Mouse (Mus musculus) urinary bladder, postnatal 10 days (tissue): ENCODE data around the gene Stat2.

Source experiments
- DNase-seq: peaks from one replicate; pipeline ENCODE4 v3.0.0; 2022; ENCODE audit warnings: low spot score

Stat2 gene

DNA sequence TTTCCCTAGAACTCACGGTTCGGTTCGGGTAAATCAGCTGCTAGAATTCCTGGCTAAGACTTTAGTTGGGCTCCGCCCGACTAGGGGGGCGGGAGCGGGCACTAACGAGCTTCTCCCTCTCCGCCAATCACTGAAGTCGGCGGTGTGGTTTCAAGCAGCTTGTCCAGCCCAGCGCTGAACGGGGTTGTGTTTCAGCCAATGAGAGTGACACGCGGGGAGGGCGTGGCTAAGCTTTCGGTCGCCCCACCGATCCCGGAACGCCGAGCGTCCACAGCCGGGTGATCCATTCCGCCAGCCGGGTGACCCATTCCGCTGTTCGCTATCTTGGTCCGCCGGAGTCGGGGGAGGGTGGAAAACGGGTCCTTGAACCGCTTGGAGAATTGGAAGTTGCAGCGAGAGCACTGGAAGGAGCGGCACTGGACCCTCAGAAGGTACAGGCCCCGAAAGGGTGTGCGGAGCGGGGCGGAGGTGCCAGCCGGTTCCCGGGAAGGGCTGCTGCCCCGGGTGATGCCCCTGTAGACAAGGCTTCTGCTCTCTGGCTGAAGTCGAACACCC lies at the start of gene Stat2:
Gene Stat2, plus strand, starts transcription at position 273 of the 555 bp plus-strand sequence.
- DNase-seq = peak; percentile 84

DNA sequence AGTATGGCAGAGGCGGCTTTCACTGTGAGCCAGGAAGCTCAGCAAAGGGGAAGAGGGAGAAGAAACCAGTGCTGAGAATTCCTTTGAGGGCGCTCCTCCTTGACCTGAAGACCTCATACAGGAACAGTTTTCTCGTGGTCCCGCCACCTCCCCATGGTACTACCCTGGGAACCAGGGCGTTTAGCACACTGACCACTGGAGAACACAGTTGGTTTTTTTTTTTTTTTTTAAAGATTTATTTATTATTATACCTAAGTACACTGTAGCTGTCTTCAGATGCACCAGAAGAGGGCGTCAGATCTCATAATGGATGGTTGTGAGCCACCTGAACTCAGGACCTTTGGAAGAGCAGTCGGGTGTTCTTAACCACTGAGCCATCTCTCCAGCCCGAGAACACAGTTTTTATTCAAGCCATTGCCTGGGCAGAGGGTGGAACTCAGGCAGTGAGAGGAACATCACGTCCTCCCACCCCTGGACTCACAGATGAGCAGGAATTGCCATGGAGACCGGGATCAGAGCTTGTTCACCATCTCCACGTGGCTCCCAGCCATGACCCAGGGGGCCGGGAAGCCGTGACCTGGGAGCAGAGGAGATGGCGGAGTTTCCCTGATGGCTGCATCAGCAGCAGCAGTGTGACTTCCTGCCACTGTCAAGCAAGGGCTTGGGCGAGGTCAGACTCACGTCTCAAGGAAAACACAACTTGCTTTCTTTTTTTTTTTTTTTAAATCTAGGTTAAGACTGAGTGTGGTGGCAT lies 48.6 kb upstream of the Stat2 start:
- DNase-seq = no peak

DNA sequence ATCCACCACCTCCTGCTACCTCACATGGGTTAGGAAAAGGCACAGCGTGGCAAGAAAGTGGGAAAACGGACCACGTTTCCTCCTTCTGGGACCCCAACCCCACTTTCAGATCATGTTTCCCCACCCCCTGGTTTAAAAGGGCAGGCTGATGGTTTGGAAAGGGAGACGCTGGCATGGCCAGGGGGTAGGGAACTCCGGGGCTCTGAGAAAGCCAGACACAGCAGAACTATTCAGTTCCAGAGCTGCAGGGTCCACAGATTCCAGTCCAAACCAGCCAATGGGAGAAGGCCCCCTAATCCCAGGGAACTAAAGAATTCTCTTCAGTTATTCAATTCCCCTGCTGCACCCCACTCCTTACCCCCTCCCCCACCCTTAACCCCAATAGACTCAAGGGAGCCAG lies 45.3 kb upstream of the Stat2 start:
- DNase-seq = no peak

DNA sequence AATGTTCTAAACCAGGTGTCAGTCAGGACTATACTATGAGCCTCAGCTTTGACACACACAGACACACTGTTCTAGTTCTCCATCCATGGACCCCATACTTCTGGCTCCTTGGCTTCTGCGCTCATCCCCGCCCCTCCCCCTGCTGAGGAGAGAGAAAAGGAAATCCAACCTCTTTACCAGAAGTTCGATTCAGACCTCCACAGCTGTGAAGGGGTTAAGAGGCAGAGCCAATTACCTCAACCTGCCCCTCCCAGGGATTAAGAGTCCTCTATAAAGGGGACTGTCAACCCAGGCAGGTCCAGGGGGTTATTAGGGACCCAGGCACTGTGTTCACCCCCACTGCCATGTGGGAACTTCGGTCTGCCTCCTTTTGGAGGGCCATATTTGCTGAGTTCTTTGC lies 44.8 kb upstream of the Stat2 start, which contains the start of gene Mip:
Gene Mip, plus strand, starts transcription at position 301 of the 400 bp plus-strand sequence.
- DNase-seq = no peak

DNA sequence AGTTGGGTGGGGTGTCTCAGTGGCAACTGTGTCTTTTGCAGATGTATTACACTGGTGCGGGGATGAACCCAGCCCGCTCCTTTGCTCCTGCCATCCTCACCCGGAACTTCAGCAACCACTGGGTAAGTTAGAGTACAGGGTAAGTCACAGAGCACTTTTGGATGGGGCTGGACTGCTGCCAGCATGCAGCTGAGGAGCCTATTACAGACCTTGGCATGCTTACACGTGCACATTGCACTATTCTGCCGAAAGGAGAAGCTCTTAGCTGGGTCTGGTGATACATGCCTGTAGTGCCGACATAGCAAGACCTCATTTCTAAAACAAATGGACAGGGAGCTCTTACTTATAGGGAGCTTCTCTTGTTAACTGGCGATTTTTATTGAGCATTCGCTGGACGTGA lies 42.8 kb upstream of the Stat2 start:
- no peak for DNase-seq

DNA sequence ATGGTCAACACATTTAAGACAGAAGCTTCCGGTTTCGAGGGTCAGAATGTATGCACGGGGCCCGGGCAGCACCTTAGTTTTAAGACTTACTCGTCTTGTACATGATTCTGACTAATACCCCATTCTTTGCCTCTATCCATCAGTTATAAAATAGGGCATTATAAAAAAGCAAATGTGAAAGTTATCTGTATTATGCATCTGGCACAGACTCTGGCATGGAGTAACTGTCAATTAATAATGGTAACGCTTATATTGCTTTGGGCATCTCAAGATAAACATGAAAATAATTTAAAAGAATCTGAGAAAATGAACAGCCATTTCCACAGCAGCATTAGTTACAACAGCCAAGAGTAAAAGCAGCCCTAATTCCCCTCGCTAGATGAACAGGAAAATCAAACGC lies 42.4 kb upstream of the Stat2 start:
- DNase-seq = no peak

DNA sequence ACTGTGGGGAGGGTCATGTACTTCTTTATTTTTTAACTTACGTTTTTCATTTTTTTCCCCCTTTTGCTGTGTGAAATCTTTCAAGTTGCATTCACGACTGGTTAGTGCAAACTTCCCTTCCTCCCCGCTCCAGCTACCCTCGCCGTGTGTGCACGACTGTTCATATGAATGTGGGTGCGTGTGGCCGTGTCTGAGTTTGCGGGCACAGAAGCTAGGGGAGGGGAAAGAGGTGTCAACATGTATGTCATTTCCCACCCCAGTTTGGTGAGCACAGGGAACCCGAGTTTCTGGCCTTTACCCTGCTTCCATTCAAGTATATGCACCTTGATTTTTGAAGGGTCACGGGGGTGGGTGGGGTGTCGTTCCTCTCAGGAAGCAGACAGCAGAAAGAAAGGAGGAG lies 39.8 kb upstream of the Stat2 start:
- DNase-seq = no peak

DNA sequence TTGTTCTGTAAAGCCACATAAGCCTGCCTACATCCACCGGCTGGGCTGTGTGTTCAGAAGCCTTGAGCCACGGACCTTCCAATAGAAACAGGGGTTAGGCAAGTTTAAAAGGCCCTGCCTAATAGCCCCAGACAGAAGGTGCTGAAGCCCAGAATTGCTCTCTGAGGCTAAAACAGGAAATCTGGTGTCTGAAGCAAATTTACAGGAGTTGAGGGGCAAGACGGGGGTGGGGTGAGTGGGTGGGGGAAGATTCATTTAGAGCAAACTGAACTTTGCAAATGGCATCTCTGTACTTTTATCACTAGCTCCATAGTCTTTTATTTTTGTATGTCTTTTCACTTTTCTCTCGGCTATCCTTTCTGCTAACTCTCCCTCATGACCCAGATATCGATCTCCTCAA lies 39.2 kb upstream of the Stat2 start:
- DNase-seq = no peak

DNA sequence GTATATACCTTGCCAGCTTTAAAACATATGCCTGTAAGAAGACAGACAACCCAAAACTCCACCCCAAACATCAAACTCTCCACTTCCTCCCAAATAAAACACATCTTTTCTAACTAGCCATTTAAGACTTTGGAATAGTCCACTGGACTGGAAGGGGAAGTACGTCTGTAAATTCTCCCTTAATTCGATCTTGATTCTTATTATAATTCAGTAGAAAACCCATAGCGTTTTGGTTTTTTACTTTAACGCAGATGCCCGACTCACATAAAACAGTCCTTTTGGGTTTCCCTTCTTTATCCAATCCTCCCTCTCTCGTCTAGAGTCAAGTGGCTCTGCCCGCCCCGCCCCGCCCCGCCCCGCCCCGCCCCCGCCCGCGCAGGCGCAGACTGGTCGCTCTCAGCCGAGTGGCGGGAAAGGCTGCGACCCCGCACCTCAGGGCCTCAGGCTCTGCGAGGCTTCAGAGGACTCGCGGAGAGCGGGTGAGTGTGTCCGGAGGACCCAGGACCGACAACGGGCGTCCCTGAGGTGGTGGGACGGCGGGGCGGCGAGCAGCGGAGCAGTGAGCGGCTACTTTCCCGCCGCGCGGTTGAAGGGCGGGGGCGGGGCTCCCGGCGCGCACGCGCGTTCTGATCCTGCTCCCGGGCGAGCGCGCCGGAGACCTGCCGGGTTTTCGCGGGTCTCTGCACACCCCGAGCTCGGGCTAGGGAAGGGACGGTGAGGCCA lies 38.5 kb upstream of the Stat2 start, which contains the start of gene Timeless:
Gene Timeless, plus strand, starts transcription at position 369 of the 723 bp plus-strand sequence.
- DNase-seq = peak; percentile 39

DNA sequence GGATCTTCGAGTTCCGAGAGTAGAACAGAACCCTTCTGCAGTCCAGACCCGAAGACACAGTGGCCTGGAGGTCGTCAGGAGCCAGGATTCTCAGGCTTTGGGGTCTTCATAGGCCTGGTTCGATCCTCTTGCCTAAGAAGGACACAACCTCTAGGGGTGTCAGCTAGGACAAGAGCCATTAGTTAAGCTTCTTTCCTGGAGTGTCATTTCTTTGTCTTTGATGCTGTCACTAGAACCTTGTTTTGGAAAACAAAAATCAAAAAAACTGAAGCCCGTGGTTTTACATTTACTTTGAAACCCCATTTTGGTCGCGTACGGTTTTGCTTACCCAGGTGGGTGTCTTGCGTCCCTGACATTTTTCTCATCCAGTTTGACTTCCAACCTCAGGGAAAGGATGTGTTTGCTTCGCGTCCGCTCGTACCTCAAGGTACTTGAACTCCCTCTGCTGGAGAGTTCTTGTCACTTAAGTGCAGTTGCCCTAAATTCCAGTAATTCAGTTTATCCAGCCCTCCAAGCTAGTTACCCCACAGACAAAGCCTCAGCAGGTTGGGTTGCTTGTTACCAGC lies 37.9 kb upstream of the Stat2 start:
- no peak for DNase-seq

DNA sequence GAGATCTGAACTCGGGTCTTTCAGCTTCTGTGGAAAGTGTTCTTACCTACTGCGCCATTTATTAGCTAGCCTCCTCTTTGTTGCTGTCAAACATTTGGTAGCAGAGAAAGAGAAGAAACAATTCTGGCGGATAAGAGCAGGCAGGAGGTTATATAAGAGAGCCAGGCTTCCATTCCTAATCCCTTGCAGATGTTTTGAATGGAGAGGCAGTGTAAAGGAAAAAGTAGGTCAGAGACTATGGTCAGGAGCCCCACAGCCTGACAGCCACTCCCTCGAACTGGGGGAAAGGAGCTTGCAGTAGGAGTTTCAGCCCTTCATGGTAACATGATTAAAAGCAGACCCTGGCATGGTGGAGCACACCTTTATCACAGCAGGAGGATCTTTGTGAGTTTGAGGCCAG lies 34.0 kb upstream of the Stat2 start:
- no peak for DNase-seq

DNA sequence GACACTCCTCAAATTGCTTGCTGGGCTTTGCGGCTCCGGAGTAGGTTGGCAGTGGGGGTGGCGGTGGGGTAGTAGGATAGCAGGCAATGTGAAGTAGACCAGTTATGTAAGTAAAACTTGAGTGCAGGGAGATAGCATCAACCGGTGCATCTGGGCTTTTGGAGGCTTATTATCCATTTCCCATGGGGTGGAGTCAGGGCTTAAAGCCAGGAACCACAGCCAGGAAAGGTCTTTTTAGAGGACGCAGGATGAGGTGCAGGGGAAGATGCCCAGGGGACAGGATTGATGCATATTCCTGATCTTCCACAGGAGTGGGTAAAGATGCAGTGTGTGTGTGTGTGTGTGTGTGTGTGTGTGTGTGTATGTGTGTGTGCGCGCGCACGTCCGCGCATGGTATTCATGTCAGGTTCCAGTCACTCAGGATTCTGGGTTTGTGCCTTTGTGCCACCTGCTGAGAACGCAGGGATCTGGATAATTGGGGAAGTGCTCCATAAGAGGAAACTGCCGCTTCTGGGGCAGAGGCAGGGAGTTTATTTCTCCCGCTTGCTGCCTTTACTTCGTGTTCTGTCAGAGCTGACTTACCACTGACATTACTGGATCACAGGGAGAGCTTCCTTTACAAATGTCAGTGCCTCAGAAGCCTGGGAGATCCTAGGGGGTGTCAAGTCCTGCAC lies 32.4 kb upstream of the Stat2 start:
- no peak for DNase-seq

DNA sequence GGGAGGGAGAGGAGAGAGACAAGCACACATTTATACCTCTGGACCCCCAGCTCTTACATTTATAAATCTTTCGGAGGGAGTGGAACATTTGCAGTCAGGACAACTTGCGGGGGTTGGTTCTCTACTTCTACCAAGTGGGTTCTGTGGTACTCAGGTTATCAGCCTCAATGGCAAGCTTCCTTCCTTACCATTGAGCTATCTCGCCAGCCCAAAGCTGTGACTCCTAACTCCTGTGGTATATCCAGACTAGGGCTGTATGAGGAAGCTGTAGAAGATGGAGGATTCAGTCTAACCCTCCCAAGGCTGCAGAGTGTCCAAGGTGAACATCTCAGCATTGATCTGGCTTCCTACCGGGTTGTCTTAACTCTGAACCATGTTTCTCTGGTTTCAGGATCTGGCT lies 31.2 kb upstream of the Stat2 start:
- no peak for DNase-seq

DNA sequence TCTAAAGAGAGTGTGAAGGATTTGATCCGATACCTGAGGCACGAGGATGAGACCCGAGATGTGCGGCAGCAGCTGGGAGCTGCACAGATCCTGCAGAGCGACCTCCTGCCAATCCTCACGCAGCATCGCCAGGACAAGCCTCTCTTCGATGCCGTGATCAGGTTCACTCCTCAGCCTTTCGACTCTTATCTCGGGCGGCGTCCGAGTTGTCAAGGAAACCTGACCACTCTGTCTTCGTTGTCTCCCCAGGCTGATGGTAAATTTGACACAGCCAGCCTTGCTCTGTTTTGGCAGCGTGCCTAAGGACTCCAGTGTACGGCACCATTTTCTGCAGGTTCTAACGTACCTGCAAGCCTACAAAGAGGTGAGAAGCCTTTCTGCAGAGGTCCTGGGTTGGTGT lies 30.2 kb upstream of the Stat2 start:
- no peak for DNase-seq

DNA sequence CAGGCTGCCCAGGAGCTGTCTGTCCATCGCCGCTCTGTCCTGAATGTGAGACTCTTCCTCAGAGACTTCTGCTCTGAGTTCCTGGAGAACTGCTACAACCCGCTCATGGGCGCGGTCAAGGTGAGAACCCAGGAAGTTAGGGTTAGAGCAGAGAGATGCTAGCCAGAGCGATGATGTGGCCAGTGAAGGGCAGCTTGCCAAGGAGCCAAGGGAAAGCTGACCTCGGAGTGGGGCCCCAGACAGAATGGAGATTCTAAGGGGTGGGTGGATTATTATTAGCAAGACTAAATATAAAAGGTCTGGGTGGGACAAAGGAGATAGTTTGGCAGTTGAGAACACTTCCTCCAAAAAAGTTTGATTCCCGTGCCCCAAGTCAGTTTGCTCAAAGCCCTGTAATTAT lies 27.1 kb upstream of the Stat2 start:
- no peak for DNase-seq

DNA sequence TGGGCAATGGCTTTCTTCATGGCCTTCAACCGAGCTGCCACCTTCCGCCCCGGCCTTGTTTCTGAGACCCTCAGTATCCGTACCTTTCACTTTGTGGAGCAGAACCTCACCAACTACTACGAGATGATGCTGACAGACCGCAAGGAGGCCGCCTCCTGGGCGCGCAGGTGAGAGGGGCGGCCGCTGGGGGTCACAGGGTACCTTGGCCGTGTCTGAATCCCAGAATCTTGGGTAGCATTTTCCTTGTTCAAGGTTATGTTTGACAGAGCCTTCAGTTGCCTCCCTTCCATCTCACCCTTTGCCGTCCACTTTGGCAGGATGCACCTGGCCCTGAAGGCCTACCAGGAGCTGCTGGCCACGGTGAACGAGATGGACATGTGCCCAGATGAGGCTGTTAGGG lies 26.2 kb upstream of the Stat2 start:
- DNase-seq = no peak

DNA sequence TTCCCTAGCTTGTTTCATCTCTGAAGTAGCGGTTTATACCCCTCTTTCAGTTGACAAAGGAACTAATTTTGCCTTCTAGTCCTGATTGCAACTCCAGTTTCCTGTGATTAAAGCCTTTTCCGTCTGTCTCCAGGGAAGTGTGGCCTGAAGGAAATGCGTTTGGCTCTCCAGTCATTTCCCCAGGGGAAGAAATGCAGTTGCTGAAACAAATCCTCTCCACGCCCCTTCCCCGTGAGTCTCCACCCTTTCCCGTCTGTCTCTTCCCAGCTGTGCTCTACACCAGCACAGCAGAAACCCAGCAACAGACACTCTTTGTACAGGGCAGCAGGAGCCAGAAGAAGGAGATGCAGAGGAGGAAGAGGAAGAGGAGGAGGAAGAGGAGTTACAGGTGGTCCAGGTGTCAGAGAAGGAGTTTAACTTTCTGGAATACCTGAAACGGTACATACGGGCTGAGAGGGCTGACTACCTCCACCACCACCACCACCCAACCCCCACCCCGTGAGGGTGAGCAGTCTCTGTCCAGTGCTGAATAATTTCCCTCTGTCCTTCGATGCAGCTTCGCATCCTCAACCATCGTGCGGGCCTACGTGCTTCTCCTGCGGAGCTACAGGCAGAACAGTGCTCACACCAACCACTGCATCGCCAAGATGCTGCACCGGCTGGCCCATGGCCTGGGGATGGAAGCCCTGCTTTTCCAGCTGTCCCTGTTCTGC lies 23.2 kb upstream of the Stat2 start:
- DNase-seq = no peak

DNA sequence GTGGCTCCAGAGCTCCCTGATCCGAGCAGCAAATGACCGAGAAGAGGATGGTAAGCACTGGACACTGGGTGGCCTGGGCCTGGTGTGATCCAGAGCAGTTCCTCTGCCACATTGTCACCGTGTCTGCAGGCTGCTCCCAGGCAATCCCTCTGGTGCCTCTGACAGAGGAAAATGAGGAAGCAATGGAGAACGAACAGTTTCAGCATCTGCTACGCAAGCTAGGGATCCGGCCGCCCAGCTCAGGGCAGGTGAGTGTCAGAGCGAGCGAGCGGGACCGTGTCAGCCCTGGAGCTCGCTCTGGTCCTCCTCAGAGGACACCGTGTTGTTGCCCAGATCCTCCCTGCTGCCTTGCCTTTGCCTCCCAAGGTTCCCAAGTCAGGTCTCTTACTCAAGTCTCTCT lies 19.8 kb upstream of the Stat2 start:
- no peak for DNase-seq

DNA sequence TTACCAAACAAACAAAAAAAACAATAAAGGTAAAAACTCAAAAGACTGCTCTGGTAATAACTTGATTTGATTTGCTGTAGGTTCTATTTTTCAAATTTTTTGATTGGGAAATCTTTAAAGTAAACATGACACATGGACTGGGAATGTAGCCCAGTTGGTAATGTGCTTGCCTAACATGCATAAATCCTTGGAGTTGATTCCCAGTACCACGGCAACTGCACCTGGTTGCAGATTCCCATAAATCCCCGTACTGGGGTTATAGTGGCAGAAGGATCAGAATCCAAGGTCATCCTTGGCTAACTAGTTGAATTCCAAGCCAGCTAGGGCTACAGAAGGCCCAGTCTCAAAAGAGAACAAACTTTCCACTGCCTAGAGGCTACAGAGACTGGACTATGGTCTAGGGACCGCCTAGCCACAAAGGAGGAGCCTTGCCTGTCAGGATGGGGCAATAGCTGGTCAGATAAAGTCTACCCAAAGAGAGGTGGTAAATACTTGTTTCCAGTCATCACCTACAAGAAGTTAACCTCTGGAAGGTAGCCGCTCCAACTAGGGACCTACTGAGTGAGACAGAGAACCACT lies 16.6 kb upstream of the Stat2 start, which contains the start of gene Apon:
Gene Apon, plus strand, starts transcription at position 420 of the 579 bp plus-strand sequence.
- DNase-seq = no peak

DNA sequence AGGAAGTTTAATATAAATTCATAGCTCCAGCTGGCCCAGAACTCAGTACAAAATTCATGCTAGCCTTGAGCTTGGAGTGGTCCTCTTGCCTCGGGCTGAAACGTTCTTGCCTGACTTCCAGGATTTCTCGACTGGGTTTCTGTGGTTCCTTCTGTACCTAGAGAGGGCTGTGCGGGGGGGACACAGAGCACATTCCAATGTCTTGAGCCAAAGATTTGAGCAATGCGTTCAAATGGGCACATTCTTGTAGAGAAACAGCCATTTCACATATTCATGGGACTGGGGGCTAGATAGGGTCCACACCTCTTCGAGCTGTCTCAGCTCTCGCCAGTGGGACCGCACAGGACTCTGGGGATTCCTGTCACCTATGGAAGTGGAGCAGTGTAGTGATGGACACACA lies 14.4 kb upstream of the Stat2 start:
- no peak for DNase-seq

DNA sequence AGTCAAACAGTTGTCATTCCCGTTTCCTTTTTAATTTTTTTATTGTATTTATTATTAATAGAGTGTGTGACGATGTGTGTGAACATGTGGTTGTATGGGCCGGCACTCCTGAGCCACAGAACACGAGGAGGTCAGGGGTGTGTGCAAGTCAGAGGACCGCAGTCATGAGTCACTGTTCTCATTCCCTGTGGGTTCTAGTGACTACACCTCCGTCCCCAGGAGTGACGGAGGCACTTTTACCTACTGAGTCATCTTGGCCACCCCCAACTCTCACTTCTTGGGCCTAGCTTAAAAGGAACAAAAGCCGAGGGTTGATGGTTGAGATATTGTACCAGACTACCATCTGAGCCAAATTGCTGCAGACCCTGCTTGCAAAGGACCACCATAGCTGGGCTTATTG lies 14.0 kb upstream of the Stat2 start:
- DNase-seq = no peak
